ENCODE assay signal across 11 mouse cellular contexts in the genomic region with DNA sequence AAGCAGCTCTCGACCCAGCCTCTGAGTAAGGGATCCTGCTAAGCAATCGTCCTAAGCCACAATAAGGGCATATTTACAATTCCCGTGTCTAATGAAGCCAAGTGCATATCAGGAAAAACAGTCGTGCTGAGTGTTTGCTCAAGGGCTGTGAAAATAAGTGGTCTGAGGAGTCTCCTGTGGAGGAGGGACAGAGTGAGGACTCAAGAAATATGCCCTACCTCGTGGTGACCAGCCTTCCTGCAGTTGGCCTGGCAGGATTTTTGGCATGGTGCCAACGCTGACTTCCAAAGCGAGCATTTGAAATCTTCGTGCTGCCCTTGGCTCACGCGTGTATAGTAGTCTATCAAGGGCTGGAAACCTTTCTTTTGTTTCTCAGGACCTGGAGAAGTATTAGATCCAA. TPM values are rescaled to one million over a fixed set of nuclear protein-coding genes. Genes with fewer than 3 reads are reported as not detected.
A peak's percentile ranks its signal among the peaks of the same experiment; 100 is the strongest.
DNase-seq lines count a peak whose midpoint lies in the region; ATAC-seq lines count a peak whose summit lies in the region.
"Had no signal": no experiment of that assay in that cellular context is flagged by ENCODE, and none has a peak within 500 bp of the region (broad histone marks: within the 10 kb centered on the region; RNA-seq: fewer than 3 reads in every experiment).

No protein-coding gene starts in this region.

- no peaks in the 10 kb centered on the region for H3K27me3 ChIP-seq in hindbrain, embryonic 16.5 days (replicated peaks; ENCODE audit: control insufficient read depth, insufficient read depth, low read length)
- H3K27me3 ChIP-seq in hindbrain, embryonic 13.5 days: no peaks in the 10 kb centered on the region
- H3K27me3 ChIP-seq: embryonic facial prominence, embryonic 12.5 days had no signal

- no peaks in the 10 kb centered on the region for H3K36me3 ChIP-seq in hindbrain, embryonic 16.5 days (ENCODE audit: control insufficient read depth, insufficient read depth, low read length)
- H3K36me3 ChIP-seq in hindbrain, embryonic 13.5 days: no peaks in the 10 kb centered on the region
- H3K36me3 ChIP-seq: embryonic facial prominence, embryonic 12.5 days; liver, embryonic 15.5 days had no signal

- peak; percentile 59 to 83 for DNase-seq in adrenal gland, adult (ENCODE audit: inconsistent age in 2 of 2, low spot score in 1 of 2)
- DNase-seq in adrenal gland, adult 8-10 months: no peak
- DNase-seq in 416B (ENCODE audit: low read depth): peak; percentile 46
- peak; percentile 56 to 67 for DNase-seq in kidney, postnatal 4 days
- DNase-seq: thymus, postnatal 4 days had no signal

- no peaks in the 10 kb centered on the region for H3K4me1 ChIP-seq in hindbrain, embryonic 16.5 days (ENCODE audit: control insufficient read depth, insufficient read depth, low read depth, low read length)
- no peaks in the 10 kb centered on the region; the same call in 1 of the 2 replicates for H3K4me1 ChIP-seq in hindbrain, embryonic 13.5 days (replicated peaks)

- H3K4me3 ChIP-seq in hindbrain, embryonic 16.5 days (ENCODE audit: low read length): no peak overlapping the region
- H3K4me3 ChIP-seq in hindbrain, embryonic 13.5 days: no peak overlapping the region
- H3K4me3 ChIP-seq: embryonic facial prominence, embryonic 12.5 days; liver, embryonic 15.5 days had no signal

- no peak overlapping the region for H3K27ac ChIP-seq in hindbrain, embryonic 16.5 days (ENCODE audit: low read depth, low read length)
- no peak overlapping the region for H3K27ac ChIP-seq in hindbrain, embryonic 13.5 days
- H3K27ac ChIP-seq: embryonic facial prominence, embryonic 12.5 days; liver, embryonic 15.5 days had no signal

- H3K9me3 ChIP-seq in hindbrain, embryonic 16.5 days (ENCODE audit: control insufficient read depth, low read length): no peaks in the 10 kb centered on the region
- H3K9me3 ChIP-seq in hindbrain, embryonic 13.5 days: no peaks in the 10 kb centered on the region
- H3K9me3 ChIP-seq: embryonic facial prominence, embryonic 12.5 days; liver, embryonic 15.5 days had no signal

- ATAC-seq in hindbrain, embryonic 16.5 days: no peak
- ATAC-seq in hindbrain, embryonic 13.5 days (ENCODE audit: low FRiP score): no peak
- no peak for ATAC-seq in activated CD4-positive, CD25-positive, alpha-beta regulatory T cell, adult 4 months
- no peak for ATAC-seq in megakaryocyte progenitor cell, adult 5-6 weeks (replicated peaks; ENCODE audit: poor library complexity)

- WGBS in hindbrain, embryonic 16.5 days: 34% methylated on average over 10 of the region's 10 CpGs
- 58% methylated on average over 10 of the region's 10 CpGs for WGBS in hindbrain, embryonic 13.5 days

- H3K4me2 ChIP-seq in hindbrain, embryonic 16.5 days (ENCODE audit: low read length): 0 out of 2 replicates have a peak overlapping the region, but pooled peaks have one; percentile 6
- H3K4me2 ChIP-seq in hindbrain, embryonic 13.5 days: no peak overlapping the region
- H3K4me2 ChIP-seq: embryonic facial prominence, embryonic 12.5 days; liver, embryonic 15.5 days had no signal

- no peak overlapping the region for H3K9ac ChIP-seq in hindbrain, embryonic 16.5 days (ENCODE audit: low read depth, low read length)
- no peak overlapping the region for H3K9ac ChIP-seq in hindbrain, embryonic 13.5 days
- H3K9ac ChIP-seq: embryonic facial prominence, embryonic 12.5 days; liver, embryonic 15.5 days had no signal

RNA-seq across cellular contexts. Expression of a gene that starts 23.0 kb away (rescaled TPM):
- total RNA-seq in adrenal gland, adult 8-10 months (2022): 100 to 1,000 TPM; 132 to 148 (median 137) TPM
- polyA plus RNA-seq in hindbrain, embryonic 16.5 days (2015; fragmentation: Nextera tagmentation; extraction: Ambion mirVana): 87.4 and 111 TPM in 2 replicates
- 133 TPM in 2 replicates for polyA plus RNA-seq in hindbrain, embryonic 13.5 days (2015; fragmentation: Nextera tagmentation; extraction: Ambion mirVana)
- 10 to 100 TPM; 36.1 to 47.0 TPM for polyA plus RNA-seq in activated CD4-positive, CD25-positive, alpha-beta regulatory T cell, adult 4 months (2017; shearing (Covaris generic))
- 149 and 157 TPM in 2 replicates for total RNA-seq in megakaryocyte progenitor cell, adult 5-6 weeks (2015)
- total RNA-seq in megakaryocyte progenitor cell, adult 5-6 weeks (2017): 70.7 and 73.4 TPM in 2 replicates

RNA-seq across cellular contexts. Expression of a gene that starts 33.8 kb away (rescaled TPM):
- total RNA-seq in adrenal gland, adult 8-10 months (2022): 10 to 100 TPM; 23.1 to 32.4 (median 27.6) TPM
- 127 and 139 TPM in 2 replicates for polyA plus RNA-seq in hindbrain, embryonic 16.5 days (2015; fragmentation: Nextera tagmentation; extraction: Ambion mirVana)
- polyA plus RNA-seq in hindbrain, embryonic 13.5 days (2015; fragmentation: Nextera tagmentation; extraction: Ambion mirVana): 154 and 158 TPM in 2 replicates
- 10 to 100 TPM; 55.8 to 63.4 TPM for polyA plus RNA-seq in activated CD4-positive, CD25-positive, alpha-beta regulatory T cell, adult 4 months (2017; shearing (Covaris generic))
- total RNA-seq in megakaryocyte progenitor cell, adult 5-6 weeks (2015): 94.0 and 107 TPM in 2 replicates
- total RNA-seq in megakaryocyte progenitor cell, adult 5-6 weeks (2017): 53.2 and 63.8 TPM in 2 replicates
